Mouse (Mus musculus) left cerebral cortex, adult 11 months (tissue): ENCODE data around the gene Slc22a12.

Experiments
- DNase-seq: peaks from one replicate; pipeline ENCODE4 v3.0.0; 2022; ENCODE audit warnings: low spot score

The Slc22a12 gene

GRCm38 (mm10) chr19:6494032-6494431, 48.8 kb downstream of the Slc22a12 start:
- DNase-seq: no peak

GRCm38 (mm10) chr19:6493219-6493618, 49.6 kb downstream of the Slc22a12 start:
- no peak for DNase-seq

- DNase-seq: peak; percentile 76
These were observed 50.7 kb downstream of the Slc22a12 start for GRCm38 (mm10) chr19:6492124-6492523.

- no peak for DNase-seq
These were observed 51.3 kb downstream of the Slc22a12 start for GRCm38 (mm10) chr19:6491538-6491937.

- no peak for DNase-seq
These were observed 53.8 kb downstream of the Slc22a12 start for GRCm38 (mm10) chr19:6489030-6489429.
